Mouse (Mus musculus) liver, adult 2 months (tissue): Measurements from ENCODE around the gene Ranbp9.

Experiments used
- CTCF ChIP-seq: fragments of 200-500 bp; IDR thresholded peaks from 2 replicates; pipeline ENCODE4 v1.5.1; 2011; ENCODE audit warnings: low read depth, low read length, control low read depth
- POLR2A ChIP-seq: fragments of 200-500 bp; IDR thresholded peaks from 2 replicates; pipeline ENCODE4 v1.6.1; 2011; ENCODE audit warnings: low read length, control low read depth; ENCODE audit not compliant: insufficient read depth; ENCODE audit errors: extremely low read depth

DNA sequence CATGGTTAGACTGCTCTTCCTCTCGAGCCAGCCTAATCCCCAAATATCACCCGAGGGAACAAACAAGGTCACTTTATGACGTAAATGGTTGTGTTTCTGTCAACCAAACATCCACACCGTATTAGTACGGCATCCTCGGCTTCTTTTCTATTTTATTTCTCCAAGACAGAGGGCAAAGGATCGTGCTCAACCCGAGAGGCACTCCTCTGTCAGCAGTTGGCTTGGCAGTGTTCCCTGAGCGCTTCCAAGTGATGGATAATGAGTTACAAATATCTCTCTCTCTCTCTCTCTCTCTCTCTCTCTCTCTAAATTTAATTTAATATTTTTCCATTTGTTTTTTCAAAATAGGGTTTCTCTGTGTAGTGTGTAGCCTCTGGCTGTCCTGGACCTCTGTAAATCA, 118.7 kb downstream of the Ranbp9 start:
- TF ChIP-seq CTCF (no peak), POLR2A (no peak)
